Mouse (Mus musculus) c-Kit-positive CD71-negative TER-119-negative erythroid progenitor cells, embryonic 14.5 days (primary cell): Measurements from ENCODE around the gene 4930595D18Rik.

Experiments used
- DNase-seq: peaks from one replicate; pipeline ENCODE4 v3.0.0-alpha.2; 2013; ENCODE audit warnings: low read depth

4930595D18Rik gene

GRCm38 (mm10) chr12:111137079-111137478 lies 47.2 kb downstream of the 4930595D18Rik start:
- no peak for DNase-seq

- DNase-seq = no peak
Measured at GRCm38 (mm10) chr12:111135953-111136352, 48.3 kb downstream of the 4930595D18Rik start.

- DNase-seq = no peak
Measured at GRCm38 (mm10) chr12:111134791-111135733, 49.2 kb downstream of the 4930595D18Rik start.

GRCm38 (mm10) chr12:111134169-111134568 lies 50.1 kb downstream of the 4930595D18Rik start:
- no peak for DNase-seq

- DNase-seq = no peak
Measured at GRCm38 (mm10) chr12:111125666-111126065, 58.6 kb downstream of the 4930595D18Rik start.

GRCm38 (mm10) chr12:111124601-111125260 lies 59.6 kb downstream of the 4930595D18Rik start:
- no peak for DNase-seq

GRCm38 (mm10) chr12:111122332-111122852 lies 61.9 kb downstream of the 4930595D18Rik start:
- DNase-seq = peak; percentile 32

- DNase-seq = no peak
Measured at GRCm38 (mm10) chr12:111120976-111121645, 63.2 kb downstream of the 4930595D18Rik start.

- DNase-seq = no peak
Measured at GRCm38 (mm10) chr12:111119506-111120085, 64.7 kb downstream of the 4930595D18Rik start.

- DNase-seq = no peak
Measured at GRCm38 (mm10) chr12:111114593-111114992, 69.7 kb downstream of the 4930595D18Rik start.

GRCm38 (mm10) chr12:111111176-111111575 lies 73.1 kb downstream of the 4930595D18Rik start:
- DNase-seq = no peak
